Mouse (Mus musculus): ENCODE measurements at regions not wholly inside any gene's neighbourhood (a gene's known extent, or its start where the extent isn't known, plus 50 kb on each side); places are given as distances from the start of the nearest gene placed in this dataset.

- no peak for TF ChIP-seq CTCF (conservative IDR thresholded peaks at IDR 0.05; ENCODE audit: insufficient read depth, insufficient read length, low read depth, low read length)
- no peak for TF ChIP-seq POLR2A (IDR thresholded peaks at IDR 0.05; ENCODE audit: low read depth, low read length)
Measured at GRCm38 (mm10) chr15:41379637-41380036, 1245.5 kb downstream of the 9330182O14Rik start.
